Mouse (Mus musculus) olfactory bulb, adult 2 months (tissue): ENCODE measurements around the gene Chchd6.

ENCODE experiments used
- CTCF ChIP-seq: fragments of 200-500 bp; IDR thresholded peaks from 2 replicates; pipeline ENCODE4 v1.5.1; 2012; ENCODE audit warnings: low read depth, mild to moderate bottlenecking, low read length, moderate library complexity; ENCODE audit not compliant: insufficient read depth
- POLR2A ChIP-seq: fragments of 200-500 bp; IDR thresholded peaks from 2 replicates; pipeline ENCODE4 v1.6.1; 2012; ENCODE audit warnings: mild to moderate bottlenecking, low read depth, low read length, moderate library complexity; ENCODE audit not compliant: insufficient read depth

- no peak for TF ChIP-seq CTCF
- TF ChIP-seq POLR2A, result no peak
Observed at GRCm38 (mm10) chr6:89595777-89596146, 310 bp upstream of the Chchd6 start.
